Mouse (Mus musculus) cerebellum, adult 2 months (tissue): ENCODE results near the gene Ppp6r2.

ENCODE experiments used
- CTCF ChIP-seq: fragments of 200-500 bp; IDR thresholded peaks from 2 replicates; pipeline ENCODE4 v1.5.1; 2011; ENCODE audit warnings: low read depth, mild to moderate bottlenecking, control low read depth, low read length, moderate library complexity, borderline replicate concordance; ENCODE audit not compliant: insufficient read depth
- POLR2A ChIP-seq: fragments of 200-500 bp; IDR thresholded peaks from 2 replicates; pipeline ENCODE4 v1.6.1; 2011; ENCODE audit warnings: low read length, control low read depth, borderline replicate concordance; ENCODE audit not compliant: insufficient read depth

DNA sequence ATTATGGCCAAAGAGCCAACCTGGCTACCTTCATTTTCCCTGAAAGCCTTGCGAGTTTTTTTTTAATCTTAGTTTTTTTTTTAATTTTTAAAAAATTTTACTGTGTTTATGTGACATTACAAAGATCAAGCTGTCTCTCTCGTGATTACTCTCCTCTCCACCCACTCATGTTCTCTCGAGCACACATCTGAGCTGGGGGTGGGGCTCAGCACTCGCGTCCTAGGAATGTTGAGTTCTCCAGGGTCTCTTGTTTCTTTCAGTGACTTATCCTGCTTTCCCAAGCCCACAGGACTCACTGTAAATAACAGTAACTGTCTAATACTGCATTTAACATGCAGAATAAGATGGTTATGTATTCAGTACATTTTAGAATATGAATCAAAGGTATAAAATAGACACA lies 53.1 kb downstream of the Ppp6r2 start:
- TF ChIP-seq POLR2A (no peak), CTCF (no peak)
